Mouse (Mus musculus) limb, embryonic 14.5 days (tissue): ENCODE measurements around the gene Trdmt1. TPM values are rescaled to one million over a fixed set of nuclear protein-coding genes. Genes with fewer than 3 reads are reported as not detected.
"Not testable (repeated sequence)": the region's sequence is repeated elsewhere in the genome, so short reads cannot be mapped to it uniquely, and the experiment has no call there.

ENCODE experiments used
- ATAC-seq: fragments of 200-750 bp; cut with Nextera tagmentation; 2 replicates; pipeline ENCODE4 v1.8.0; 2017; ENCODE audit warnings: low read depth, moderate number of reproducible peaks, moderate TSS enrichment; ENCODE audit not compliant: low FRiP score
- DNase-seq: peaks from one replicate; pipeline ENCODE4 v3.0.0-alpha.2; 2015; ENCODE audit warnings: low spot score
- H3K27ac ChIP-seq: fragments of 300-500 bp; sonication (generic); replicated peaks from 2 replicates; pipeline ENCODE4 v1.5.1; 2014; ENCODE audit warnings: low read depth, mild to moderate bottlenecking, low read length, moderate library complexity, mixed read lengths
- H3K27me3 ChIP-seq: fragments of 300-500 bp; sonication (generic); 2 replicates; pipeline ENCODE4 v1.6.1; 2014; ENCODE audit warnings: low read length, mixed read lengths; ENCODE audit not compliant: control insufficient read depth, insufficient read depth
- H3K36me3 ChIP-seq: fragments of 300-500 bp; sonication (generic); 2 replicates; pipeline ENCODE4 v1.6.1; 2014; ENCODE audit warnings: mild to moderate bottlenecking, low read length, moderate library complexity, mixed read lengths; ENCODE audit not compliant: control insufficient read depth, insufficient read depth
- H3K4me1 ChIP-seq: fragments of 300-500 bp; sonication (generic); 2 replicates; pipeline ENCODE4 v1.6.1; 2014; ENCODE audit warnings: antibody characterized with exemption, low read length, mixed read lengths; ENCODE audit not compliant: control insufficient read depth, insufficient read depth
- H3K4me2 ChIP-seq: fragments of 300-500 bp; sonication (generic); replicated peaks from 2 replicates; pipeline ENCODE4 v1.6.1; 2014; ENCODE audit warnings: low read depth, mild to moderate bottlenecking, low read length, moderate library complexity; ENCODE audit not compliant: severe bottlenecking
- H3K4me3 ChIP-seq: fragments of 300-500 bp; sonication (generic); replicated peaks from 2 replicates; pipeline ENCODE4 v1.5.1; 2014; ENCODE audit warnings: low read length
- H3K9ac ChIP-seq: fragments of 300-500 bp; sonication (generic); 2 replicates; pipeline ENCODE4 v1.6.1; 2014; ENCODE audit warnings: mild to moderate bottlenecking, low read depth, low read length, moderate library complexity; ENCODE audit not compliant: severe bottlenecking
- H3K9me3 ChIP-seq: fragments of 300-500 bp; sonication (generic); 2 replicates; pipeline ENCODE4 v1.6.1; 2016; ENCODE audit warnings: low read length; ENCODE audit not compliant: control insufficient read depth
- POLR2A ChIP-seq: fragments of 200-500 bp; IDR thresholded peaks from 2 replicates; pipeline ENCODE4 v1.8.0; 2012; ENCODE audit warnings: inconsistent platforms, mild to moderate bottlenecking, moderate library complexity, borderline replicate concordance; ENCODE audit not compliant: insufficient read depth, insufficient read length; ENCODE audit errors: extremely low read depth
- WGBS: fragments of 180-500 bp; shearing (Covaris S2); extraction: QIAGEN DNeasy Blood & Tissue Kit; methylation state at CpG from one replicate; pipeline ENCODE4 v1.1.7; 2014; 5-methylcytosine and 5-hydroxymethylcytosine counted together
- polyA plus RNA-seq, 2 experiments: library from polyadenylated mRNA; depleted of rRNA in 1 of 2; stranded (reverse) in 1 of 2; unstranded in 1 of 2; fragments of >200 nt; fragmentation: Nextera tagmentation in 1 of 2; extraction: Ambion mirVana in 1 of 2; gene quantifications; 2 replicates each; pipeline versions ENCODE4 v1.2.1 to v1.2.3; 2012 to 2014

The Trdmt1 gene
- polyA plus RNA-seq (2012; rRNA removed) (7.5 and 9.7 TPM in 2 replicates), polyA plus RNA-seq (2014; fragmentation: Nextera tagmentation; extraction: Ambion mirVana) (12.6 and 13.7 TPM in 2 replicates)

GRCm38 (mm10) chr2:13544193-13544824 is at the start of gene Trdmt1:
TSS of gene Trdmt1 (minus strand) at chr2:13544668.
- Histone ChIP-seq H3K4me3 (peak within 1 kb of the TSS; percentile 60), H3K27me3 (no peaks in the 10 kb centered on the region), H3K9ac (peak within 1 kb of the TSS; percentile 80), H3K36me3 (no peaks in the 10 kb centered on the region), H3K4me2 (peak within 1 kb of the TSS; percentile 68), H3K27ac (peak within 1 kb of the TSS; percentile 95), H3K4me1 (0 out of 2 replicates have a peak, but pooled peaks cover 6% of the 10 kb centered on the region), H3K9me3 (no peaks in the 10 kb centered on the region)
- peak; percentile 99 for ATAC-seq
- 1% methylated on average over 36 of the region's 39 CpGs for WGBS
- DNase-seq, result peak; percentile 96
- peak; percentile 65; the same call in 1 of the 2 replicates for TF ChIP-seq POLR2A

- 87% methylated on average over 4 of the region's 4 CpGs for WGBS
- ATAC-seq, result no peak
- Histone ChIP-seq H3K9ac (no peak overlapping the region), H3K27ac (no peak overlapping the region), H3K4me2 (no peak overlapping the region), H3K4me3 (no peak overlapping the region), H3K9me3 (no peaks in the 10 kb centered on the region), H3K27me3 (no peaks in the 10 kb centered on the region), H3K4me1 (no peaks in the 10 kb centered on the region), H3K36me3 (no peaks in the 10 kb centered on the region)
- no peak for TF ChIP-seq POLR2A
- DNase-seq, result no peak
Measured at GRCm38 (mm10) chr2:13593328-13593727, 48.9 kb upstream of the Trdmt1 start.

GRCm38 (mm10) chr2:13583746-13584145 is 39.3 kb upstream of the Trdmt1 start:
- H3K9me3 ChIP-seq, H3K27ac ChIP-seq, H3K27me3 ChIP-seq, H3K4me3 ChIP-seq, ATAC-seq, H3K4me1 ChIP-seq, DNase-seq, H3K9ac ChIP-seq, H3K4me2 ChIP-seq: not testable (repeated sequence)
- peaks cover 43% of the 10 kb centered on the region for H3K36me3 ChIP-seq

DNA sequence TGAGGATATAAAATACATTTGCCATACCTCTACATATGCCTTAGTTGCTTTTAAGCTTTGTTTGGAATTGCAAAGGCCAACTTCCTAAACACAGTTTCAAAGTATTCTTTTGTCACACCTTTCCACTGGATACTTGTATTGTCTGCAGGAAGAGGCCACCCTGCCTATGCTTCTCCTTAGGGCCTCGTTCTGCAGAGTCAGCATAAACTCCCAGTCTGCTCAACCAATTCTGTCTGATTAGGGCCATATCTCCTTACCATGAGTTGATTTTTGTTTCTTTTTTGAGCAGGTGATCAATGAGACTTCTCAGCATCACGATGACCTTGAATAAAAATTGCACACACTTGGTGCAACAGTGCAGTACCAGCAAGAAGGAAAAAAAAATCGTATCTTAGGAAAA is 37.7 kb upstream of the Trdmt1 start:
- ATAC-seq (no peak), DNase-seq (no peak)
- no peak for TF ChIP-seq POLR2A
- H3K4me3 ChIP-seq, result no peak overlapping the region
- 93% methylated on average over 3 of the region's 3 CpGs for WGBS
- no peaks in the 10 kb centered on the region for H3K4me1 ChIP-seq
- H3K27ac ChIP-seq, result no peak overlapping the region
- no peak overlapping the region for H3K4me2 ChIP-seq
- H3K9me3 ChIP-seq, result no peaks in the 10 kb centered on the region
- no peak overlapping the region for H3K9ac ChIP-seq
- peaks cover 55% of the 10 kb centered on the region for H3K36me3 ChIP-seq
- H3K27me3 ChIP-seq, result no peaks in the 10 kb centered on the region

DNA sequence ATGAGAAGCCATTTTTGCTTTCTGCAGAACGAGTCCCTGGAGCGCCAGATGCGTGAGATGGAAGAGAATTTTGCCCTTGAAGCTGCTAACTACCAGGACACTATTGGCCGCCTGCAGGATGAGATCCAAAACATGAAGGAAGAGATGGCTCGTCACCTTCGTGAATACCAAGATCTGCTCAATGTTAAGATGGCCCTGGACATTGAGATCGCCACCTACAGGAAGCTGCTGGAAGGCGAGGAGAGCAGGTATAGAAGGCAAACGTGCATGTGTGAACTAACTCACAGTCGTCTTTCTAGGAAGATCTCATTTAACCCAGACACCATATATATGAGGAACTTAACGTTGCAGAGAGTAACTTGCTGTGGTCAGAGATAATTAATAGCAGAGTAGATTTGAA is 35.5 kb upstream of the Trdmt1 start:
- TF ChIP-seq POLR2A, result no peak
- H3K9me3 ChIP-seq, result no peaks in the 10 kb centered on the region
- H3K27ac ChIP-seq, result no peak overlapping the region
- H3K4me1 ChIP-seq, result peaks cover 8% of the 10 kb centered on the region
- no peak overlapping the region for H3K4me3 ChIP-seq
- DNase-seq (no peak), ATAC-seq (no peak)
- 62% methylated on average over 11 of the region's 11 CpGs for WGBS
- no peaks in the 10 kb centered on the region for H3K27me3 ChIP-seq
- H3K9ac ChIP-seq, result no peak overlapping the region
- no peak overlapping the region for H3K4me2 ChIP-seq
- H3K36me3 ChIP-seq, result peaks cover 68% of the 10 kb centered on the region
